Mouse (Mus musculus) myocyte (in vitro differentiated cells): ENCODE measurements around the gene Sstr2. TPM values are rescaled to one million over a fixed set of nuclear protein-coding genes. Genes with fewer than 3 reads are reported as not detected.

Source experiments
- H3K27me3 ChIP-seq: one replicate; pipeline ENCODE4 v1.6.1; 2011; ENCODE audit not compliant: control insufficient read depth, insufficient read depth, insufficient read length
- H3K36me3 ChIP-seq: one replicate; pipeline ENCODE4 v1.6.1; 2011; ENCODE audit not compliant: control insufficient read depth, insufficient read depth
- H3K4me2 ChIP-seq: one replicate; pipeline ENCODE4 v1.6.1; 2011; ENCODE audit warnings: low read depth, control low read depth
- H3K4me3 ChIP-seq: one replicate; pipeline ENCODE4 v1.5.1; 2011; ENCODE audit warnings: mild to moderate bottlenecking, control low read depth, moderate library complexity
- H3K79me2 ChIP-seq: one replicate; pipeline ENCODE4 v1.6.1; 2011; ENCODE audit not compliant: control insufficient read depth, insufficient read depth
- H3ac ChIP-seq: one replicate; pipeline ENCODE4 v1.6.1; 2011; ENCODE audit not compliant: control insufficient read depth, insufficient read length
- CEBPB ChIP-seq: IDR thresholded peaks from 2 replicates; pipeline ENCODE4 v1.6.1; 2011; ENCODE audit warnings: mild to moderate bottlenecking, moderate library complexity; ENCODE audit not compliant: poor library complexity, insufficient read depth, severe bottlenecking
- E2F4 ChIP-seq: IDR thresholded peaks from one replicate; pipeline ENCODE4 v1.6.1; 2011; ENCODE audit warnings: mild to moderate bottlenecking, control low read depth, moderate library complexity; ENCODE audit not compliant: insufficient read depth
- MAX ChIP-seq: IDR thresholded peaks from one replicate; pipeline ENCODE4 v1.6.1; 2011; ENCODE audit warnings: low read depth, mild to moderate bottlenecking, control low read depth
- MYOD1 ChIP-seq, 3 experiments: IDR thresholded peaks; one replicate each; pipeline ENCODE4 v1.6.1; 2011; ENCODE audit warnings: control low read depth in 2 of 3, low read depth in 2 of 3, mild to moderate bottlenecking in 2 of 3, moderate library complexity in 1 of 3; ENCODE audit not compliant: insufficient read length in 2 of 3, control insufficient read depth in 1 of 3
- MYOG ChIP-seq, 3 experiments: IDR thresholded peaks; one replicate each; pipeline ENCODE4 v1.6.1; 2011; ENCODE audit warnings: control low read depth in 2 of 3, low read depth in 2 of 3, mild to moderate bottlenecking in 2 of 3; ENCODE audit not compliant: insufficient read length in 2 of 3, control insufficient read depth in 1 of 3, insufficient read depth in 1 of 3
- POLR2A ChIP-seq: IDR thresholded peaks from one replicate; pipeline ENCODE4 v1.6.1; 2011; ENCODE audit warnings: low read depth, mild to moderate bottlenecking, control low read depth, moderate library complexity; ENCODE audit not compliant: insufficient read length
- POLR2AphosphoS2 ChIP-seq: IDR thresholded peaks from one replicate; pipeline ENCODE4 v1.6.1; 2011; ENCODE audit warnings: low read depth, control low read depth; ENCODE audit not compliant: insufficient read length
- REST ChIP-seq: IDR thresholded peaks from one replicate; pipeline ENCODE4 v1.6.1; 2011; ENCODE audit warnings: mild to moderate bottlenecking, control low read depth, moderate library complexity; ENCODE audit not compliant: insufficient read depth, insufficient read length
- SRF ChIP-seq: IDR thresholded peaks from one replicate; pipeline ENCODE4 v1.6.1; 2011; ENCODE audit warnings: low read depth; ENCODE audit not compliant: control insufficient read depth, insufficient read length
- TCF12 ChIP-seq: IDR thresholded peaks from one replicate; pipeline ENCODE4 v1.6.1; 2011; ENCODE audit warnings: mild to moderate bottlenecking, control low read depth; ENCODE audit not compliant: poor library complexity, insufficient read depth, severe bottlenecking
- TCF3 ChIP-seq: IDR thresholded peaks from one replicate; pipeline ENCODE4 v1.6.1; 2011; ENCODE audit warnings: low read depth, control low read depth; ENCODE audit not compliant: insufficient read length
- USF1 ChIP-seq: IDR thresholded peaks from one replicate; pipeline ENCODE4 v1.6.1; 2011; ENCODE audit warnings: low read depth, mild to moderate bottlenecking, control low read depth, moderate library complexity
- polyA plus RNA-seq: library from polyadenylated mRNA; unstranded; fragments of >200 nt; fragmentation: generic; extraction: Trizol; gene quantifications from one replicate; pipeline ENCODE4 v1.2.1, GENCODE M21; 2012; ENCODE audit warnings: missing spikeins

Sstr2 gene
- polyA plus RNA-seq, 1 experiment = 5.3 TPM

- Histone ChIP-seq H3K4me3 (no peak overlapping the region), H3K36me3 (peaks cover 14% of the 10 kb centered on the region), H3K79me2 (peaks cover 6% of the 10 kb centered on the region), H3K27me3 (no peaks in the 10 kb centered on the region), H3ac (no peak overlapping the region), H3K4me2 (no peak overlapping the region)
- TF ChIP-seq MYOG (IDR thresholded peaks at IDR 0.05; ENCODE audit: control insufficient read depth in 1 of 3, insufficient read depth in 1 of 3, insufficient read length in 2 of 3, low read depth in 2 of 3) (no peak), TCF12 (no peak), USF1 (no peak), E2F4 (no peak), CEBPB (no peak), REST (no peak), MYOD1 (IDR thresholded peaks at IDR 0.05; ENCODE audit: control insufficient read depth in 1 of 3, insufficient read length in 2 of 3, low read depth in 2 of 3) (no peak), POLR2A (no peak), TCF3 (no peak), POLR2AphosphoS2 (no peak), MAX (no peak), SRF (no peak)
These were observed 32.2 kb downstream of the Sstr2 start for GRCm38 (mm10) chr11:113651206-113651906.

- Histone ChIP-seq H3K4me2 (no peak overlapping the region), H3K27me3 (no peaks in the 10 kb centered on the region), H3ac (no peak overlapping the region), H3K36me3 (peaks cover 14% of the 10 kb centered on the region), H3K4me3 (no peak overlapping the region), H3K79me2 (peaks cover 6% of the 10 kb centered on the region)
- TF ChIP-seq MYOD1 (IDR thresholded peaks at IDR 0.05; ENCODE audit: control insufficient read depth in 1 of 3, insufficient read length in 2 of 3, low read depth in 2 of 3) = no peak
- no peak for TF ChIP-seq POLR2AphosphoS2
- TF ChIP-seq MYOG (IDR thresholded peaks at IDR 0.05; ENCODE audit: control insufficient read depth in 1 of 3, insufficient read depth in 1 of 3, insufficient read length in 2 of 3, low read depth in 2 of 3) = no peak
- TF ChIP-seq MAX = no peak
- no peak for TF ChIP-seq E2F4
- no peak for TF ChIP-seq REST
- TF ChIP-seq TCF12 = no peak
- no peak for TF ChIP-seq CEBPB
- TF ChIP-seq USF1 = no peak
- TF ChIP-seq POLR2A = no peak
- no peak for TF ChIP-seq SRF
These were observed 32.7 kb downstream of the Sstr2 start for GRCm38 (mm10) chr11:113651907-113652273.

- Histone ChIP-seq H3K79me2 (peaks cover 6% of the 10 kb centered on the region), H3K4me2 (no peak overlapping the region), H3K4me3 (no peak overlapping the region), H3K36me3 (peaks cover 14% of the 10 kb centered on the region), H3K27me3 (no peaks in the 10 kb centered on the region), H3ac (no peak overlapping the region)
- TF ChIP-seq REST = no peak
- no peak for TF ChIP-seq E2F4
- no peak for TF ChIP-seq TCF3
- no peak for TF ChIP-seq MYOD1 (IDR thresholded peaks at IDR 0.05; ENCODE audit: control insufficient read depth in 1 of 3, insufficient read length in 2 of 3, low read depth in 2 of 3)
- TF ChIP-seq USF1 = no peak
- TF ChIP-seq CEBPB = no peak
- no peak for TF ChIP-seq POLR2A
- no peak for TF ChIP-seq TCF12
- TF ChIP-seq MYOG (IDR thresholded peaks at IDR 0.05; ENCODE audit: control insufficient read depth in 1 of 3, insufficient read depth in 1 of 3, insufficient read length in 2 of 3, low read depth in 2 of 3) = no peak
- no peak for TF ChIP-seq MAX
- TF ChIP-seq SRF = no peak
- TF ChIP-seq POLR2AphosphoS2 = no peak
These were observed 33.4 kb downstream of the Sstr2 start for GRCm38 (mm10) chr11:113652516-113652915.

- no peak overlapping the region for H3K4me3 ChIP-seq
- H3ac ChIP-seq = no peak overlapping the region
- H3K79me2 ChIP-seq = peaks cover 3% of the 10 kb centered on the region
- no peaks in the 10 kb centered on the region for H3K27me3 ChIP-seq
- H3K36me3 ChIP-seq = peaks cover 14% of the 10 kb centered on the region
- no peak overlapping the region for H3K4me2 ChIP-seq
- TF ChIP-seq TCF12 = no peak
- no peak for TF ChIP-seq MYOD1 (IDR thresholded peaks at IDR 0.05; ENCODE audit: control insufficient read depth in 1 of 3, insufficient read length in 2 of 3, low read depth in 2 of 3)
- no peak for TF ChIP-seq CEBPB
- TF ChIP-seq TCF3 = no peak
- no peak for TF ChIP-seq USF1
- no peak for TF ChIP-seq SRF
- TF ChIP-seq REST = no peak
- TF ChIP-seq POLR2A = no peak
- no peak for TF ChIP-seq MYOG (IDR thresholded peaks at IDR 0.05; ENCODE audit: control insufficient read depth in 1 of 3, insufficient read depth in 1 of 3, insufficient read length in 2 of 3, low read depth in 2 of 3)
- no peak for TF ChIP-seq E2F4
- TF ChIP-seq MAX = no peak
- TF ChIP-seq POLR2AphosphoS2 = no peak
These were observed 35.0 kb downstream of the Sstr2 start for GRCm38 (mm10) chr11:113654105-113654504.
